Mouse (Mus musculus) lung, adult 2 months (tissue): ENCODE results near the gene Stc2.

Source experiments
- CTCF ChIP-seq: fragments of 200-500 bp; IDR thresholded peaks from 2 replicates; pipeline ENCODE4 v1.5.1; 2011; ENCODE audit warnings: mild to moderate bottlenecking, low read length, control low read depth; ENCODE audit not compliant: insufficient read depth
- POLR2A ChIP-seq: fragments of 200-500 bp; IDR thresholded peaks from 2 replicates; pipeline ENCODE4 v1.6.1; 2011; ENCODE audit warnings: low read depth, mild to moderate bottlenecking, control low read depth, low read length, borderline replicate concordance; ENCODE audit errors: extremely low read depth

- TF ChIP-seq POLR2A (no peak), CTCF (no peak)
These were observed 3.0 kb downstream of the Stc2 start for GRCm38 (mm10) chr11:31366827-31367226.
